Mouse (Mus musculus): ENCODE results near the gene Mrps21. TPM values are rescaled to one million over a fixed set of nuclear protein-coding genes. Genes with fewer than 3 reads are reported as not detected.

The Mrps21 gene
- polyA plus RNA-seq, 1 experiment = 51.8 TPM

DNA sequence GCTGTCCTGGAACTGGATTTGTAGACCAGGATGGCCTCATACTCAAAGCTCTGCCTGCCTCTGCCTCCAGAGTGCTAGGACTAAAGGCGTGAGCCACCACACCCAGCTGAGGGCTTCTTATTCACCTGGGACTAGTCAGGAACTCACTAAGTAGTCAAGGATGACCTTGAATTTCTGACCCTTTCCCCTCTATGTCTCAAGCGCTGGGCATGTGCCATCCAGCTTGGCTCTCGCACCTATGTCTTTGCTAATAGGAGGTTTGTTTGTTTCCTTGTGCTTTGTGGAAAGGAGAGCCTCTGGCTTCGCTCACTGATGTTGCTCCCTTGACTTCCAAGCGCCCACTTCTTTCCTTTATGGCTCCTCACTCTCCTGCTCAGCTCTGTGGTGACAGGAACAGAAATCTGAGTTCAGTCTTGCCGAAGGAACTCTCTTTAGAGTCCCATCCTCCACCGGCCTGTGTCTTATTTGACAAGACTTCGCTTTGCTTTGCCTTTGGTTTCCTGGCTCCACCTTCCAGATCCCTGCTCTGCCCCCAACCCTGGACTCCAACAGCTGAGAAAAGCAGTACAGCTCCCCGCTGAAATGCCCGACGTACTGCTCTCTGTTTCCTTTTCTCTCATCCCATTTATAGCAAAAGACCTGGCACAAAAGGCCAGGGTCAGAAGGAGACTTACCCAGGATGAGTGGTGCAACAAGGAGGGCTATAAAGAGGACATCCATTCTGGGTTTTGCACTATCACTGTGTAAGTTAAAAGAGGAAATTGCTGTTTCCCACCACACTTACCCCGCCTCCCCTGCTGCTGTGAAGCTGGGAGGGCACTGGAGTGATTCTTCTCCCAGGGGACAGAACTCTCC lies 20.1 kb upstream of the Mrps21 start, which contains the start of gene BC028528:
BC028528 (minus strand) TSS at position 795 of the 855 bp plus-strand sequence.
- H3K27me3 ChIP-seq (ENCODE audit: control insufficient read depth, insufficient read depth, low read length) = no peaks in the 10 kb centered on the region
- peak within 1 kb of the TSS; percentile 35 for H3K4me3 ChIP-seq (ENCODE audit: low read depth, low read length)
- peaks cover 10% of the 10 kb centered on the region; the same call in 1 of the 2 replicates for H3K4me1 ChIP-seq (ENCODE audit: control insufficient read depth, insufficient read depth, insufficient read length, low read length)
- peaks cover 5% of the 10 kb centered on the region; the same call in 1 of the 2 replicates for H3K36me3 ChIP-seq (ENCODE audit: control insufficient read depth, insufficient read depth, low read length)
- peak within 1 kb of the TSS; percentile 61 for H3K27ac ChIP-seq (ENCODE audit: insufficient read depth, low read depth, low read length)
- TF ChIP-seq POLR2A (IDR thresholded peaks at IDR 0.05; ENCODE audit: low read depth, low read length) = no peak
- TF ChIP-seq CTCF (IDR thresholded peaks at IDR 0.05; ENCODE audit: extremely low read depth, insufficient read length, insufficient replicate concordance, low read depth, low read length) = no peak
- WGBS = 50% methylated on average over 12 of the region's 12 CpGs

DNA sequence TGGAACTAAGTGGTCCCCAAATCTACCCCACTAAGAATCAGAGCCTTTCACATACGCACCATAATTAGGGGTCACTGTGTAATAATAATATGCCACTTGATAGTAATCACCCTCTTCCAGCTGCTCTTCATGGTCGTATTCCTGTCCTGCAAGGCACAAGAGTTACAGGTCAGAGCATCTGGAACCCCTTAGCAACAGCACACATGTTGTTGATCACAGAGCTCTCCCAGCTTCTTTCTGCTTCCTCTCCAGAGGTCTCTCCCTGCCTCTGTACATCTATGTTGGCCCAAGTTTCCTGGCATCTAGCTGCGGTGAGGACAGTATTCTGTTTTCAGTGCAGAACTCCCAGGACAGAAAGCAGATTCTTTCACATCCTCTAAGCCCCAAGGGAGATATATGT lies 18.3 kb upstream of the Mrps21 start:
- H3K4me1 ChIP-seq (ENCODE audit: control insufficient read depth, insufficient read depth, insufficient read length, low read length) = peaks cover 18% of the 10 kb centered on the region; the same call in 1 of the 2 replicates
- no peaks in the 10 kb centered on the region for H3K27me3 ChIP-seq (ENCODE audit: control insufficient read depth, insufficient read depth, low read length)
- TF ChIP-seq CTCF (IDR thresholded peaks at IDR 0.05; ENCODE audit: extremely low read depth, insufficient read length, insufficient replicate concordance, low read depth, low read length) = no peak
- TF ChIP-seq POLR2A (IDR thresholded peaks at IDR 0.05; ENCODE audit: low read depth, low read length) = no peak
- 71% methylated on average over 3 of the region's 3 CpGs for WGBS
- H3K27ac ChIP-seq (ENCODE audit: insufficient read depth, low read depth, low read length) = no peak overlapping the region
- no peaks in the 10 kb centered on the region for H3K36me3 ChIP-seq (ENCODE audit: control insufficient read depth, insufficient read depth, low read length)
- no peak overlapping the region for H3K4me3 ChIP-seq (ENCODE audit: low read depth, low read length)

DNA sequence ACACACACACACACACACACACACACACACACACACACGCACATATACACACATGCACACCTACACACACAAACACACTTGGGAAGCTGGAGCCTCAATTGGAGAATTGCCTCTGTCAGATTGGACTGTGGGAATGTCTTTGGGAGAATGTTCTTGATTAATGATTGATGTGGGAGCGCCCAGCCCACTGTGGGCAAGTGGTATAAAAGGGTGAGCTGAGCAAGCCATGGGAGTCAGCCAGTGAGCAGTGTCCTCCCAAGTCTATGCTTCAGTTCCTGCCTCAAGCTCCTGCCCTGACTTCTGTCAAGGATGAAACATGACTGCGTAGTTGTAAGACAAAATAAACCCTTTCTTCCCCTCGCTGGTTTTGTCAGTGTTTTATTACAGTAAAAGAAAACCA lies 16.3 kb upstream of the Mrps21 start:
- no peaks in the 10 kb centered on the region for H3K36me3 ChIP-seq (ENCODE audit: control insufficient read depth, insufficient read depth, low read length)
- TF ChIP-seq CTCF (IDR thresholded peaks at IDR 0.05; ENCODE audit: extremely low read depth, insufficient read length, insufficient replicate concordance, low read depth, low read length) (no peak), POLR2A (IDR thresholded peaks at IDR 0.05; ENCODE audit: low read depth, low read length) (peak; percentile 77; the same call in 1 of the 2 replicates)
- 36% methylated on average over 4 of the region's 4 CpGs for WGBS
- H3K27me3 ChIP-seq (ENCODE audit: control insufficient read depth, insufficient read depth, low read length) = no peaks in the 10 kb centered on the region
- peaks cover 21% of the 10 kb centered on the region; the same call in 1 of the 2 replicates for H3K4me1 ChIP-seq (ENCODE audit: control insufficient read depth, insufficient read depth, insufficient read length, low read length)
- H3K27ac ChIP-seq (ENCODE audit: insufficient read depth, low read depth, low read length) = no peak overlapping the region
- H3K4me3 ChIP-seq (ENCODE audit: low read depth, low read length) = no peak overlapping the region

DNA sequence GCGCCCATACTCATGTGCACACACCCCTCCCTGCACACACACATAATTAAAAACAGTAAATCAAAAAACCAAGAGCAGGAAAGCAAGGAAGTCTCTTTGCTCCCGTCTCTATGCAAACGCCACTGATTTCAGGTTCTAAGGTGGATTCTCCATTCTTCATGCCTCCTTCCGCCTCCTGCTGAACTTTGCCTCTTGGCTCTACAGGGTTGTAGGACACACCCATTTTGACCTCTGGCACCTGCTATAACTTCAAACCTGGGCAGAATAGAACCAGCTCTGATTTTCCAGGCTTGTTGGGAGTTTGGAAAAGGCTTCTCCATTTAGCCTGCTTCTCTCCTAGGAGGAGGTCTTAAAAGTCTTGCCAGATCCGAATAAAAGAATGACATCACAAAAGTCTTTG lies 13.1 kb upstream of the Mrps21 start:
- H3K4me1 ChIP-seq (ENCODE audit: control insufficient read depth, insufficient read depth, insufficient read length, low read length) = peaks cover 24% of the 10 kb centered on the region; the same call in 1 of the 2 replicates
- TF ChIP-seq CTCF (IDR thresholded peaks at IDR 0.05; ENCODE audit: extremely low read depth, insufficient read length, insufficient replicate concordance, low read depth, low read length) (no peak), POLR2A (IDR thresholded peaks at IDR 0.05; ENCODE audit: low read depth, low read length) (peak; percentile 26; the same call in 1 of the 2 replicates)
- H3K36me3 ChIP-seq (ENCODE audit: control insufficient read depth, insufficient read depth, low read length) = no peaks in the 10 kb centered on the region
- H3K27me3 ChIP-seq (ENCODE audit: control insufficient read depth, insufficient read depth, low read length) = no peaks in the 10 kb centered on the region
- WGBS = 38% methylated on average over 5 of the region's 5 CpGs
- no peak overlapping the region for H3K4me3 ChIP-seq (ENCODE audit: low read depth, low read length)
- H3K27ac ChIP-seq (ENCODE audit: insufficient read depth, low read depth, low read length) = peak overlapping the region; percentile 92

DNA sequence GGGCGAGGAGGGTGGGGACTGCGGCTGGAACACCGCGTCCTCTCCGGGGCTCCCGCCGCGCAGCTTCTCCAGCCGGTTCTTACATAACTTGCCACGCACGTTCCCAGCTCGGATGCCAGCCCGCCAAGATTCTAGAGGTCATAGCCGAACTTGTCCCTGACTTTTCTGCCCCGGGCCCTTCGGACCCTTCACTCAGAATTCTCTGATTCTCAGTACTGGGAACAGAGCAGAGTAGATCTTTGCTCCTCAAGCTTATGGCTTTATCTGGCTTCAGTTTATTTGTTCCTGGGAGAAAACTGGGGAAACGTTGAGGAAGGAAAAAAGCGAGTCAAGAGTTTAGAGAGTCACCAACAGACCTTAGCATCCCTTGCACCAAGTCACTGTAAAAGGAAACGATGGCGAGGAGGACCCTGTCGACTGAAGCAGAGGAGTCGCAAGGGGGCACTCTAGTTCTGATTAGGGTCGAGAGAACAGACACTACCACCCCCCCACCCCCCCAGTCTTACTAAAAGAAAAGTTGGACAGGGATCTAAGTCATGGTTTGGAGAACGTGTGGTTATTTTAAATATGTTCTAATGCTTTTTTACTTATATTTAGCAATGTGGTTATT lies 11.6 kb upstream of the Mrps21 start:
- H3K27me3 ChIP-seq (ENCODE audit: control insufficient read depth, insufficient read depth, low read length) = no peaks in the 10 kb centered on the region
- peak overlapping the region; percentile 84 for H3K27ac ChIP-seq (ENCODE audit: insufficient read depth, low read depth, low read length)
- TF ChIP-seq POLR2A (IDR thresholded peaks at IDR 0.05; ENCODE audit: low read depth, low read length) (no peak), CTCF (IDR thresholded peaks at IDR 0.05; ENCODE audit: extremely low read depth, insufficient read length, insufficient replicate concordance, low read depth, low read length) (peak; percentile 73; the same call in 1 of the 2 replicates)
- WGBS = 2% methylated on average over 24 of the region's 24 CpGs
- H3K4me1 ChIP-seq (ENCODE audit: control insufficient read depth, insufficient read depth, insufficient read length, low read length) = peaks cover 23% of the 10 kb centered on the region; the same call in 1 of the 2 replicates
- peak overlapping the region; percentile 75 for H3K4me3 ChIP-seq (ENCODE audit: low read depth, low read length)
- H3K36me3 ChIP-seq (ENCODE audit: control insufficient read depth, insufficient read depth, low read length) = no peaks in the 10 kb centered on the region

DNA sequence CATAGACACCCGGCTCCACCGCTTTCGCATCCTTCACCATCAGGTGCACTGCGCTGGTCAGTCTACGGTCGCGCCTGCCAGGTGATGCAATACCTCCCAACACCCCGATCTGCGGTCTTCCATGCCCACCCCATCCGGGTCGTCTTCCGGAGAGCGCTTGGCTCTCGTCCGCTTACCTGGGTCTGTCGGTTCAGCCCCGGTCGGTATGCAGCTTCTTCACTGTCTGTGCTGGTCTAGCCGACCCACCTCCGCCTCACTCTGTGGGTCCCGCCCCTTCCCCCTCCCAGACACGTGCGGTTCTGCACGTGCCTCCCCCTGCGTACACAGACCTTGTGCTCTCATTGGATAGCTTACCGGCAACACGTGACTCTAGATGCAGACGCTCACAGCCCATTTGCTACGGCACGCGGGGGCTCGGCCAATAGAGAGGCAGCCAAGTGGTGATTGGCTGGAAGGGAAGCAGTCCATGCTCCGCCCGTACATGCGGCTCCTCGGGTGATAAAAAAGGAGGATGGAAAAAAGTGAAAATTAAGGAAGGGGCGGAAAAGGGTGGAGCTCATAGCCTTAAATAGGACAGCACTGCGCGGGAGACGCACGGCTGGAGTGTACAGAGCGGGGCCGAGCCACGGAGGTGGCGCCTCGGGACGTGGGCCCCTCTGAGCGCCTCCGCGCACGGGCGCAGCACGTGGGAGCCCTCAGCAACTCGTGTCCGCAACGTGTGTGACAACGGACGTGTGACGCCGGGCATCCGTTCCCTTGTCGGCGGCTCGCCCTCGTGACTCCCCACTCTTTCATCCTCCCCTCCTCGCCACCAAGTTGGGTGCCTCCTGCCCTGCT lies 10.9 kb upstream of the Mrps21 start, which contains the start of gene Ciart:
Ciart (minus strand) TSS at position 273 of the 837 bp plus-strand sequence.
- H3K27ac ChIP-seq (ENCODE audit: insufficient read depth, low read depth, low read length) = peak within 1 kb of the TSS; percentile 84
- WGBS = under 1% methylated on average over 66 of the region's 66 CpGs
- no peaks in the 10 kb centered on the region for H3K27me3 ChIP-seq (ENCODE audit: control insufficient read depth, insufficient read depth, low read length)
- TF ChIP-seq CTCF (IDR thresholded peaks at IDR 0.05; ENCODE audit: extremely low read depth, insufficient read length, insufficient replicate concordance, low read depth, low read length) (no peak), POLR2A (IDR thresholded peaks at IDR 0.05; ENCODE audit: low read depth, low read length) (peak; percentile 41; the same call in 1 of the 2 replicates)
- H3K4me3 ChIP-seq (ENCODE audit: low read depth, low read length) = peak within 1 kb of the TSS; percentile 75
- peaks cover 17% of the 10 kb centered on the region; the same call in 1 of the 2 replicates for H3K4me1 ChIP-seq (ENCODE audit: control insufficient read depth, insufficient read depth, insufficient read length, low read length)
- H3K36me3 ChIP-seq (ENCODE audit: control insufficient read depth, insufficient read depth, low read length) = no peaks in the 10 kb centered on the region

Measured in small intestine, adult 2 months (tissue).